10 mouse cellular contexts compared by ENCODE assay signal in genomic region chrX:101720401-101720800, GRCm38 (mm10).
"Had no signal": no experiment of that assay in that cellular context is flagged by ENCODE, and none has a peak within 500 bp of the region (broad histone marks: within the 10 kb centered on the region; RNA-seq: fewer than 3 reads in every experiment).

No protein-coding gene starts in this region.

- DNase-seq: lung, adult 18-20 months; lung, embryonic 14.5 days; lung, postnatal 10 days; lung, postnatal 4 days; right cerebral cortex, postnatal 25 days; right cerebral cortex, postnatal 4 days; spleen, adult 18-20 months; thymus, adult 2 months; thymus, postnatal 25 days; thymus, postnatal 4 days had no signal
